Mouse (Mus musculus) erythroid progenitor cell, adult 5-6 weeks (primary cell): Measurements from ENCODE around the gene Slc7a11. TPM values are rescaled to one million over a fixed set of nuclear protein-coding genes. Genes with fewer than 3 reads are reported as not detected.

ENCODE experiments used
- ATAC-seq: replicated peaks from 2 replicates; pipeline ENCODE4 v1.8.0; 2016; ENCODE audit warnings: moderate number of reproducible peaks, mild to moderate bottlenecking, moderate TSS enrichment, inconsistent platforms; ENCODE audit not compliant: poor library complexity, low FRiP score, severe bottlenecking
- total RNA-seq, 2 experiments: library from RNA; stranded (forward) in 1 of 2; stranded (reverse) in 1 of 2; fragments of 150-400 nt in 1 of 2; fragments of 186-747, 209-891 nt in 1 of 2; gene quantifications; 2 replicates each; pipeline versions ENCODE4 v1.2.3 to v1.2.4; 2015 to 2017; ENCODE audit warnings: low replicate concordance in 2 of 2

The Slc7a11 gene
- total RNA-seq, 2 experiments from 2014 or later: 0.38 to 1.7 TPM

DNA sequence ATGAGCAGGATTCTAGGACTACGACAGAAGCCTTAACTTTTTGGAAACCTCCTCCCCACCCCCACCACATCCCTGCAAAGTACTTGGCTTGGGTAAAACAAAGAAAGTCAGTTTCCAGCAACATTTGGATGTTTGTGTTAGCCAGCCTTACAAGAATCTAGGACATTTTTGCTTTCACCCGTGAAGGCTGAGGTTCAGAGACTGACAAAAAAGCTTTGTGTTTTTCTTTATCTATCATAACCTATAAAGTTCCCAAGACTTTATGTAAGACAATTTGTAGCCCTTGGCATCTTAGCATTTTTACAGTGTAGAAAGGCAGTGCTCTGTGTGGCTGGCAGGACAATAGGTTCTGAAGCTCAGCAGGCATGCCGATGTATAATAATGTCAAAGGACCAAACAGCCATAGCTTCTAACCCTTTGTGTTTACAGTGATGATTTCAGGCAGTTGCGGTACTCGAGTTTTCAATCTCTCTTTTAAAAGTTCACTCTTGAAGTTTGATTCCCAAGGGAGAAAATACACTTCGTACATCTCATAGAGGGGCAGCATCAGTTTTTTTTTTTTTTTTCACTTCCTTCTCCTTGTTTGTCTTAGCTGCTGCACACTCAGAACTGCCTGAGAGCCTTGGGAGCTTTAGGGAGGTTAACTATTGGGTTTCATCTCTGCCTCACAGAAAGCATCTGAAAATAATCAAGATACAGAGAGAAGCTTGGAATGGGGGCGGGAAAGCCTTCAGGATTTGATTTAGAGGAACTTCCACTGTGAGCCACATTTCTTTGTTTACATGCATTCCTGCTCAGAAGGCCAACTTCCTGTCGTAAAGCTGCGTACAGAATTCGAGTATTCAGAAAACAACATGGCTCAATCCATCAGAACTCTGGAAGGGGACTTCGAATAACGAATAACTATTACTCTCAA lies 534.7 kb downstream of the Slc7a11 start:
- ATAC-seq: no peak

DNA sequence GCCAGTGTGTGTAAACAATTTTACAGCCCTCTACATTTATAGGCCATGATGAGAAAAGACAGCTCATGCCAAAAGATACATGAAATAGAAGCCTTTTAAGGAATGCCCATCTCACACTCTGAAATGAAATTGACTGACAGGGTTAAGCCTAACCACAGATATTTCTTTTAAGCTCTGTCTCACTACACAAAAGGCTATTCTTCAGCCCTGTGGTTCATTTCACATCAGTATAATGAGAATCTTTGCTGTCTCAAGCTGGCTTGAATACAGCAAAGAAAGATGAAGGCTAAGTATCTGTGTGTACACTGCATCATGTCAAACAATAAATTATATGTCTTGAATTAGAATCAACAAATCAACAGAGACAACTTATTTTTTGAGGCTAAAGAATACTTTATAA lies 549.5 kb downstream of the Slc7a11 start:
- no peak for ATAC-seq

DNA sequence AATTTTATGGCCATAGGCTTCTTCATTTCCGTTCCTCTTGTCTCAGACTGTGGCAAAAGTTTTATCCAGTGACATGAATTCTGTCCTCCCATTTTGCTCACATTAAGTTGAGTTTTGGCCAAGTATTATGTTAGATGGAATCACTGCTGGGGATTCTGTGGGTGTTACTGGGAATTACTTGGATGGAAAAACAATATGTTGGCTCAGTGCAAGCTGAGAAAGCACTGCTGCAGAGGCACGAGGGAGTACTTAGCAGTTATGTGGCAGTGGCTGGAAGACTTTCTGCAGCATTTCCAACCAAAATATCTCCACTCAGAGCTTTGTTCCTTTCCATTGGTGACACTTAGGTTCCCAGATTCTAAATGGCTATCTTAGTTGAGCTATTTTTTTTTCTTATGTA lies 556.1 kb downstream of the Slc7a11 start:
- ATAC-seq: no peak

DNA sequence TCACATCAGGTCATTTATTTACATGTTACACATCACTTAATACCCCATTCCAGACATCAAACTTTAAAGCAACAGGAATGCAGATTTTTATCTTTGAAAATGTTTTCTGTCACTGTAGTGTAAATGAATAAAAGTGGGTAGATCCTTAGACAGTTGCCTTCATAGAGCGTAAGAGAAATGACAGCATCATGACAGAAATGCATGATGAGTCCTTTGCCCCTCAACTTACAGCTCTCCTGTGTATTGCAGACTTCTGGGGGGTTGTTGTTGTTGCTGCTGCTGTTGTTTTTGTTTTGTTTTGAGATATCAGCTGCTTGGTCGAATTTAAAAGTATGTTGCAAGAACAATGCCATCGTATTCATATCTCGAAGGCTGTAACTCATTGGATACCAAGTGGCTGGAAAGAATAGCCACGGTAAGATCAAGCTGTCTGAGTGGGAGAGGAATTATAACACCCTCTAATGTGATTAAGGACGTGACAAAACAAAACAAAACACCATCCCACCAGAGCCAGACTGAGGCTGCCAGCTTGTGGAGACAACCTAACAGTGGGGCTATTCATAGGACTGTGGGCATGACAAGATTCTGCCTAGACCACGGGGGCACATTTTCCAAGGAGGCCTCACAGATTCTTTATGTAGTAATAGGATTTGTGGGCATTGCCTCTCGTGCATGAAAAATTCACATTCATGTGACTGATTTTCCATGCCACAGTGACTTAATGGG lies 557.0 kb downstream of the Slc7a11 start:
- ATAC-seq: no peak

DNA sequence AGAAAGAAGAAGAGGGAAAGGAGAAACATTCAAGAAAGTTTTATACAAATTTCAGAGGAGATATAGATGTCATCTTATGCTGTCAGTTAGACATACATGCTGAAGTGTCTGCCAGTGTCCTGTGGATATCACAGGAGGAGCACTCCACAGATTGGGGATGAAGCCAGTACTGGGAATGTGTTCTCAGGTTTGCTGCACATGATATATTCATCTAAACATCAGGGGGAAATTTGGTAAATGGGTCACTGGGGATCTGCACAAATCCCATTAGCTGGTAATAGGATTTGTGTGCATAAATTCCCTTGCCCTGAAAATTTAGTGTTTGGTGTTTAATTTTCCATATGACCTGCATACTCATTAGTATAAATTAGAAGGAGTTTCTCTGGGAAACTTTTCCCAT lies 562.9 kb downstream of the Slc7a11 start:
- no peak for ATAC-seq

DNA sequence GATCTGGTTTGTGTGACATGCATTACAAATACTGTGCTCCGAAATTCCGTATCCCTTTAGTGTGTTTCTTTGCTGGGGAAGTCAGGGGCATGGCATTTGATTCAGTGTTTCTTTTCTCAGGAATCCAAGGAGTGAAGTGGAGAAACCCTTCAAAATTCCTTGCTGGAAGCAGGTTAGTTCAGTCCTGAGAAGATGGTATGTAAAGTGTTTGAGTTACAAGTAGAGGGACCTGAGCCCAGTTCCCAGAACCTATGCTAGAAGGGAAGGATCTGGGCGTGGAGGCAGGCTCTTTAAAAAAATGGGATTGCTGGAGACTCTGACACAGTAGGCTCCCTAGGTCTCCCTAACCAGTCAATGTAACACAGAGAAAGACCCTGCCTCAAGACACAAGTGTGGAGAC lies 572.6 kb downstream of the Slc7a11 start:
- no peak for ATAC-seq

DNA sequence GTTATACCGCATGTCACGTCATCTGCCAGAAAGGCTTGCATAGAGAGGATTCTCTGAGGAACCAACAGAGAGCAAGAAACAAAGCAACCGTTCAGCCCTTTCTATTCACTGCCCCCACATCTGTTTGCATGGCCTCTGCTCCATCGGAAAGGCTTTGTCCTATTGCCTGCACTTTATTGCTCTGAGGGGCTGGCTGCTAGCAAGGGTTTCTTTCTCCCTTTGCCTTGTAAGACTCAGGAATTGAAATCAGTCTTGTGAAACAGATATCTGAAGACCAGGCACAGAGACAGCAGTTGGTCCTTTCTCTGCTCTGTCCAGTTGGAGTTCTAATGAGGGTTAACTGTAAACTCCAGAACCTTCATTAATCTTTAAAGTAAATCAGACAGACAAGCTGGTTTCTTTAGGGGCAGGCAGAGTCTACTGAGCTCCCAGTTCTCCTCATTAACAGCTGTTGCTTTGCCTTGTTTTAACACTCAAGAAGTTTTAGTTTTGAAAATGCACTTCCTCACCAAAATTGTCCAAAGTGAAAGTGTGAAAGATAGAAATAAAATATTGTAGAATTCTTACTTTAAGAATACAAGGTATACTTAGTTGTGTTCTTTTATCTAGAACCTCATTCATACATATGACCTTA lies 575.3 kb downstream of the Slc7a11 start:
- ATAC-seq: no peak

DNA sequence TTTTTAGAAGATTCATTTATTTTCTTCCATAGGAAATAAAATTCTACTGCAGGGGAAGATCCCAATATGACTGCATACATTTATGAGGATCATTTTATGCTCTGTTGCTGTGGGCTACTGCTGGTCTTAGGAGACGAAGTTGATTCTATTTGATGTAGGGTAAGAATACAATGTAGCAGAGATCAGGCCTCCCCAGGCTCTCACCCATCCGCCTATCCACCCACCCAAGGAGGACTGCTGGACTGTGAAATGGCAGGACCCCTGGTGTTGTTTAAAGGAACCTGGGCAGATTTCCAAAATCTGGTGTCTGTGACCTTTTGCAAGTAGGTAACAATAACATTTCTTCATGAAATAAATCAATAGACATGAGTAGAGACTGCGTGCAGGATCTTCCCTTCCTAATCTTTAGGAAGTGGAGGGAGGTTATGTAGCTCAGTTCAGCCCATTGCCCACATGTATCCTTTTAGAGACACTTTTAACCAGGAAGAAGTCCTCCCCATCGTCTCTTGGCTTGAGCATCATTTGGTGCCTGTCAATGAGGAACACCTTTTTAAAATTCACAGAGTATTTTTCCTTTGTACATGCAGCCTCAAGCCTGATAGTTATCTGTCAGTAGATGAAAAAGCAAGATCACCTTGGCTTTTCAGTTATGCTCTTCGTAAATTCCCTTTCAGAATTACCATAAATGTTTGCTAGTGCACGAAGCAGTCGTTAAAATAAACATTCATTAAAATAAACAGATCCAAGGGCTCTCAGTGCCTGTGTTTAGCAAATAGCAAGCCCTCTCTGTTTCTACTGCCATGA lies 576.1 kb downstream of the Slc7a11 start:
- no peak for ATAC-seq

DNA sequence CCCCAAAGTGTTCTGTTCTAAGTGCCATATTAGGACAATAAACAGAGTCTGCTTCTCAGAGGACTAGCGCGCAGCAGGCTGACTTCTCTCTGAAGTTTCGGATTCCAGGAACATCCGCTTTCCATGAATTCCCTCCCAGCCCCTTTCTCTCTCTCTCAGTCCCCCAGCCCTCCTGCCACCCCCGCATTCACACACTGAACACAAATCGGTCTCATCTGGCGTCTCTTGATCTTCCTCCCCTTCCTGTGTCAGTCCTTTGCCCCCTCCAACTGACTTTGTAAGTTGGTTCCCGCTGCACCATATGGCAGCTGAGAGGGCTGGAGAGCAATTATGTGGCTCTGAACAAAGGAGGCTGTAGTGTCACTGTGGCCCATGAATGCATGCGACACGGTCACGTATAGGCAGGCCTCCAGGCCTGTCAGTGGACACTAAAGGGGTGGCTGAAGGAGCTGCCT lies 577.3 kb downstream of the Slc7a11 start:
- no peak for ATAC-seq

DNA sequence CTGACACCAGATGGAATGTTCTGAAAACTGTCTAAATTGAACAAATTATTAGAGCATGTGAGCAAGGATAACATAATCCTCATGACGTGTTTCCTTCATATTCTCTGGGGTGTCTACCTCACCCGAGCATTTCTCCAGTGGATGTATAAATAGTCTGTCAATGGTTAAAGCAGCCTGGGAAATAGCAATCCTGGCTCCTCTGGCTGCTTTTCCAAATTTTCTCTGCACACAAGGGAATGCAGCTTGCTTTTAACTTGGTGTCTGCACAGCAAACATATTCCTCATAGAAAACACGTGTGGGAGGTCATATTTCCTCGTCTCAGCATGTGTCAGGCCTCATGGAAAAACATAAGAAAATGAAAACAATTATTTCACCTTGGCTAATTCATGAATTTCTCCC lies 586.6 kb downstream of the Slc7a11 start:
- ATAC-seq: no peak

DNA sequence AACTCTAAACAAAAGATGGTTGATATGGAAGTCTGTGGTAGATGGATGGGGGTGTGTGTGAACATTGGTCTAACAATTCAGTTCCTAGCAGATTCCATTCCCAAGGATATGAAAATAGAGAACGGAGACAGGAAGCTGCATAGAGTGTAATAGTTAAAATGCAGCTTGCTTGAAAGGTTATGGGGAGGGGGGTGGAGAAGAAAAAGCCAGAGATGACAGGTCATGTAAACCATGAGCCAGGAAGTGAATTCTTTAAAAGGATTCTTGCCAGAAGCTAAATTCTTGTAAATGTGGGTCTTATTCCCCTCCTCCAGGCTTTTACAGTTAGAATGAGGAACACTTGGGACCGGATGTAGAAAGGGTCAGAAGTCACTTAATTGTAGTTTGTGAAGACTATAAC lies 589.1 kb downstream of the Slc7a11 start:
- no peak for ATAC-seq

DNA sequence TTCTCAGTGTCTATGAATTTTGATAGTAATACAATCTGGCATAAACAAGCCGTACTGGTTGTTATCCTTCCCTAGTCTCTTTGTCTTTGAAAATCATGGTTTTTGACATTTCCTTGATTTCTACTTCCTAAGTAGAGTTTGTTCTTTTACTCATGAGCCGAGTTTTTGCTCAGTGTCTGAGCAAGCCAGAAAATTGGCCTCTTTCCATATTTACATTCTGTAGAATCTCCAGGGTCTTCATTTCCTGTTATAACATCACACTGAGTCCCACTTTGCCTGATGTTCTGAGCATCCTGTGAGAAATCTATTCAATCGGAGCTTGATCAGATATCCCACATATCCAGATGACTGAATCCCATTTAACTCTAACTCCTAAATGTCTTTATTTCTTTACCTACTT lies 600.4 kb downstream of the Slc7a11 start:
- no peak for ATAC-seq
